ENCODE assay signal across 23 mouse cellular contexts in genomic region chr1:90904729-90905404, GRCm38 (mm10). TPM values are rescaled to one million over a fixed set of nuclear protein-coding genes. Genes with fewer than 3 reads are reported as not detected.
DNase-seq lines count a peak whose midpoint lies in the region; ATAC-seq and TF ChIP-seq lines count a peak whose summit lies in the region.
"Had no signal": no experiment of that assay in that cellular context is flagged by ENCODE, and none has a peak within 500 bp of the region (broad histone marks: within the 10 kb centered on the region; RNA-seq: fewer than 3 reads in every experiment).

No protein-coding gene starts in this region.

- H3K4me2 ChIP-seq in neural tube, embryonic 15.5 days = no peak overlapping the region
- no peak overlapping the region for H3K4me2 ChIP-seq in intestine, embryonic 16.5 days (ENCODE audit: low read depth, low read length)
- H3K4me2 ChIP-seq: heart, embryonic 12.5 days had no signal

- no peak for DNase-seq in layer of hippocampus, adult 2 months (ENCODE audit: low spot score in 2 of 2)
- DNase-seq in layer of hippocampus, adult 8-10 months (ENCODE audit: low spot score in 2 of 2) = no peak
- no peak for DNase-seq in neural tube, embryonic 10.5 days (ENCODE audit: extremely low spot score, low spot score)
- no peak for DNase-seq in MN1 (ENCODE audit: low spot score)
- no peak for DNase-seq in spleen, postnatal 4 days (ENCODE audit: low spot score in 2 of 2)
- DNase-seq: cerebellum, adult 9-11 months; embryo, embryonic 11 days; kidney, adult 8-10 months; kidney, postnatal 36 days; midbrain, embryonic 14.5 days had no signal

- H3K27ac ChIP-seq in layer of hippocampus, adult 2 months = peak overlapping the region; percentile 44; the same call in 1 of the 2 replicates
- H3K27ac ChIP-seq in neural tube, embryonic 15.5 days (replicated peaks) = peak overlapping the region; percentile 25; the same call in 1 of the 2 replicates
- peak overlapping the region; percentile 85 for H3K27ac ChIP-seq in intestine, embryonic 16.5 days (ENCODE audit: low read length)
- H3K27ac ChIP-seq: liver, embryonic 14.5 days had no signal

- H3K4me1 ChIP-seq in neural tube, embryonic 15.5 days = peaks cover 11% of the 10 kb centered on the region
- peaks cover 30% of the 10 kb centered on the region for H3K4me1 ChIP-seq in intestine, embryonic 16.5 days (ENCODE audit: control insufficient read depth, insufficient read depth, low read length)

- no peaks in the 10 kb centered on the region for H3K27me3 ChIP-seq in neural tube, embryonic 15.5 days (replicated peaks)
- no peaks in the 10 kb centered on the region for H3K27me3 ChIP-seq in intestine, embryonic 16.5 days (replicated peaks; ENCODE audit: control insufficient read depth, insufficient read depth, low read length)

- no peak overlapping the region for H3K4me3 ChIP-seq in layer of hippocampus, adult 2 months
- no peak overlapping the region for H3K4me3 ChIP-seq in neural tube, embryonic 15.5 days (replicated peaks)
- H3K4me3 ChIP-seq in intestine, embryonic 16.5 days (ENCODE audit: low read length) = no peak overlapping the region
- H3K4me3 ChIP-seq: heart, embryonic 12.5 days had no signal

- WGBS in neural tube, embryonic 15.5 days = 86% methylated on average over 7 of the region's 7 CpGs
- WGBS in intestine, embryonic 16.5 days = 76% methylated on average over 7 of the region's 7 CpGs

- H3K36me3 ChIP-seq in neural tube, embryonic 15.5 days = no peaks in the 10 kb centered on the region
- H3K36me3 ChIP-seq in intestine, embryonic 16.5 days (ENCODE audit: control insufficient read depth, insufficient read depth, low read length) = no peaks in the 10 kb centered on the region
- H3K36me3 ChIP-seq: heart, embryonic 12.5 days had no signal

- no peak overlapping the region for H3K9ac ChIP-seq in neural tube, embryonic 15.5 days (replicated peaks)
- no peak overlapping the region for H3K9ac ChIP-seq in intestine, embryonic 16.5 days (ENCODE audit: low read depth, low read length)
- H3K9ac ChIP-seq: heart, embryonic 12.5 days; liver, embryonic 14.5 days had no signal

- ATAC-seq in neural tube, embryonic 15.5 days (ENCODE audit: low FRiP score) = no peak
- no peak for ATAC-seq in intestine, embryonic 16.5 days
- ATAC-seq: hindbrain, embryonic 16.5 days had no signal

- TF ChIP-seq CTCF in layer of hippocampus, adult 2 months (conservative IDR thresholded peaks at IDR 0.05) = no peak

- no peaks in the 10 kb centered on the region for H3K9me3 ChIP-seq in neural tube, embryonic 15.5 days (replicated peaks)
- no peaks in the 10 kb centered on the region for H3K9me3 ChIP-seq in intestine, embryonic 16.5 days (ENCODE audit: control insufficient read depth, low read length)
- H3K9me3 ChIP-seq: heart, embryonic 12.5 days had no signal

RNA-seq across cellular contexts. Expression of gene Mlph, which starts 10.0 kb away (rescaled TPM):
- 1 to 10 TPM in 1 of 2 experiments, under 1 TPM in 1; 0.88 to 1.6 TPM for total RNA-seq in layer of hippocampus, adult 2 months (2021)
- 1 to 10 TPM; 1.6 to 5.2 (median 3.5) TPM for total RNA-seq in layer of hippocampus, adult 8-10 months (2022)
- 0.09 and 0.31 TPM in 2 replicates for polyA plus RNA-seq in neural tube, embryonic 15.5 days (2015; fragmentation: Nextera tagmentation; extraction: Ambion mirVana)
- 3.2 and 3.3 TPM in 2 replicates for polyA plus RNA-seq in intestine, embryonic 16.5 days (2015; fragmentation: Nextera tagmentation; extraction: Ambion mirVana)

RNA-seq across cellular contexts. Expression of gene Prlh, which starts 48.0 kb away (rescaled TPM):
- total RNA-seq in layer of hippocampus, adult 2 months (2021) = not detected
- total RNA-seq in layer of hippocampus, adult 8-10 months (2022) = not detected
- polyA plus RNA-seq in neural tube, embryonic 15.5 days (2015; fragmentation: Nextera tagmentation; extraction: Ambion mirVana) = not detected in 2 replicates
- not detected in 2 replicates for polyA plus RNA-seq in intestine, embryonic 16.5 days (2015; fragmentation: Nextera tagmentation; extraction: Ambion mirVana)
- total RNA-seq: adrenal gland, adult 18-20 months; ES-E14; gastrocnemius, adult 8-10 months; heart, postnatal 4 days; layer of hippocampus, postnatal 25 days; left cerebral cortex, postnatal 14 days; megakaryocyte progenitor cell, adult 5-6 weeks had no signal
- polyA plus RNA-seq: heart, embryonic 12.5 days; hindbrain, embryonic 16.5 days; liver, embryonic 14.5 days; midbrain, embryonic 14.5 days; small intestine, adult 2 months had no signal

Comparison
In these comparisons a context has a peak if more than half of its experiments do, and no peak if none do; other contexts are left out.
1. H3K27ac ChIP-seq: peak in every context shown above with its lines; median percentile 85 in intestine, embryonic 16.5 days; 44 in layer of hippocampus, adult 2 months; 25 in neural tube, embryonic 15.5 days.